Comparison of ENCODE assay signal across 14 mouse cellular contexts in genomic region chr2:148801491-148801921, GRCm38 (mm10). TPM values are rescaled to one million over a fixed set of nuclear protein-coding genes. Genes with fewer than 3 reads are reported as not detected.
DNase-seq lines count a peak whose midpoint lies in the region; ATAC-seq and TF ChIP-seq lines count a peak whose summit lies in the region.
"Had no signal": no experiment of that assay in that cellular context is flagged by ENCODE, and none has a peak within 500 bp of the region (broad histone marks: within the 10 kb centered on the region; RNA-seq: fewer than 3 reads in every experiment).

No protein-coding gene starts in this region.

- no peak for TF ChIP-seq EP300 in lung, postnatal 0 days (IDR thresholded peaks at IDR 0.05)

- TF ChIP-seq CTCF in lung, postnatal 0 days (IDR thresholded peaks at IDR 0.05), result no peak

- H3K36me3 ChIP-seq in embryonic facial prominence, embryonic 14.5 days (ENCODE audit: control insufficient read depth, insufficient read depth, low read length), result no peaks in the 10 kb centered on the region
- H3K36me3 ChIP-seq in embryonic facial prominence, embryonic 10.5 days (replicated peaks), result no peaks in the 10 kb centered on the region
- H3K36me3 ChIP-seq in lung, postnatal 0 days (ENCODE audit: insufficient read depth, low read length), result no peaks in the 10 kb centered on the region
- H3K36me3 ChIP-seq in liver, embryonic 15.5 days (replicated peaks), result no peaks in the 10 kb centered on the region
- no peaks in the 10 kb centered on the region for H3K36me3 ChIP-seq in forebrain, embryonic 13.5 days (ENCODE audit: poor library complexity, severe bottlenecking)
- H3K36me3 ChIP-seq: limb, embryonic 10.5 days; midbrain, embryonic 12.5 days; neural tube, embryonic 15.5 days had no signal

- DNase-seq in embryonic facial prominence, embryonic 14.5 days (ENCODE audit: low spot score), result peak; percentile 1
- no peak for DNase-seq in embryonic facial prominence, embryonic 10.5 days (ENCODE audit: low spot score)
- DNase-seq in lung, adult 18-20 months, result peak; percentile 6 to 33
- no peak for DNase-seq in lung, postnatal 0 days (ENCODE audit: low spot score)
- peak; percentile 2 for DNase-seq in gonadal fat pad, adult 2 months (ENCODE audit: low read depth)
- no peak for DNase-seq in left cerebral cortex, adult 18-20 months (ENCODE audit: low spot score in 2 of 2)

- no peaks in the 10 kb centered on the region for H3K4me1 ChIP-seq in embryonic facial prominence, embryonic 14.5 days (ENCODE audit: control insufficient read depth, insufficient read depth, low read length)
- no peaks in the 10 kb centered on the region for H3K4me1 ChIP-seq in embryonic facial prominence, embryonic 10.5 days
- H3K4me1 ChIP-seq in lung, postnatal 0 days (ENCODE audit: insufficient read depth, low read depth, low read length), result no peaks in the 10 kb centered on the region
- no peaks in the 10 kb centered on the region for H3K4me1 ChIP-seq in liver, embryonic 15.5 days (replicated peaks)
- H3K4me1 ChIP-seq in forebrain, embryonic 13.5 days, result no peaks in the 10 kb centered on the region
- H3K4me1 ChIP-seq: limb, embryonic 10.5 days; midbrain, embryonic 12.5 days; neural tube, embryonic 15.5 days had no signal

- no peak for ATAC-seq in embryonic facial prominence, embryonic 14.5 days (ENCODE audit: low read depth)
- no peak for ATAC-seq in lung, postnatal 0 days
- peak; percentile 63 for ATAC-seq in liver, embryonic 15.5 days (ENCODE audit: insufficient read depth)
- ATAC-seq in forebrain, embryonic 13.5 days, result no peak
- ATAC-seq: hindbrain, embryonic 16.5 days had no signal

- no peak overlapping the region for H3K4me3 ChIP-seq in embryonic facial prominence, embryonic 14.5 days (ENCODE audit: low read depth, low read length)
- H3K4me3 ChIP-seq in embryonic facial prominence, embryonic 10.5 days, result no peak overlapping the region
- no peak overlapping the region for H3K4me3 ChIP-seq in lung, postnatal 0 days (ENCODE audit: low read depth, low read length)
- H3K4me3 ChIP-seq in liver, embryonic 15.5 days (replicated peaks), result no peak overlapping the region
- H3K4me3 ChIP-seq in forebrain, embryonic 13.5 days, result no peak overlapping the region
- H3K4me3 ChIP-seq: limb, embryonic 10.5 days; midbrain, embryonic 12.5 days; neural tube, embryonic 15.5 days had no signal

- no peak overlapping the region for H3K27ac ChIP-seq in embryonic facial prominence, embryonic 14.5 days (replicated peaks; ENCODE audit: low read depth, low read length)
- no peak overlapping the region for H3K27ac ChIP-seq in embryonic facial prominence, embryonic 10.5 days (replicated peaks)
- H3K27ac ChIP-seq in lung, postnatal 0 days (ENCODE audit: low read length), result no peak overlapping the region
- H3K27ac ChIP-seq in liver, embryonic 15.5 days (replicated peaks), result no peak overlapping the region
- H3K27ac ChIP-seq in forebrain, embryonic 13.5 days, result no peak overlapping the region
- H3K27ac ChIP-seq: limb, embryonic 10.5 days; midbrain, embryonic 12.5 days; neural tube, embryonic 15.5 days had no signal

- H3K4me2 ChIP-seq in embryonic facial prominence, embryonic 14.5 days (ENCODE audit: low read depth, low read length), result no peak overlapping the region
- no peak overlapping the region for H3K4me2 ChIP-seq in lung, postnatal 0 days (replicated peaks; ENCODE audit: low read depth, low read length)
- no peak overlapping the region for H3K4me2 ChIP-seq in liver, embryonic 15.5 days
- H3K4me2 ChIP-seq in forebrain, embryonic 13.5 days, result no peak overlapping the region
- H3K4me2 ChIP-seq: midbrain, embryonic 12.5 days; neural tube, embryonic 15.5 days had no signal

- no peaks in the 10 kb centered on the region for H3K27me3 ChIP-seq in embryonic facial prominence, embryonic 14.5 days (replicated peaks; ENCODE audit: control insufficient read depth, insufficient read depth, low read length)
- H3K27me3 ChIP-seq in embryonic facial prominence, embryonic 10.5 days (replicated peaks; ENCODE audit: low read depth, poor library complexity, severe bottlenecking), result no peaks in the 10 kb centered on the region
- H3K27me3 ChIP-seq in lung, postnatal 0 days (replicated peaks; ENCODE audit: insufficient read depth, low read length), result no peaks in the 10 kb centered on the region
- H3K27me3 ChIP-seq in liver, embryonic 15.5 days, result no peaks in the 10 kb centered on the region
- no peaks in the 10 kb centered on the region for H3K27me3 ChIP-seq in forebrain, embryonic 13.5 days
- H3K27me3 ChIP-seq: midbrain, embryonic 12.5 days; neural tube, embryonic 15.5 days had no signal

- WGBS in embryonic facial prominence, embryonic 14.5 days, result 39% methylated on average over 3 of the region's 3 CpGs
- 68% methylated on average over 3 of the region's 3 CpGs for WGBS in embryonic facial prominence, embryonic 10.5 days
- WGBS in lung, postnatal 0 days, result 37% methylated on average over 3 of the region's 3 CpGs
- WGBS in liver, embryonic 15.5 days (ENCODE audit: insufficient replicate concordance), result 14% methylated on average over 3 of the region's 3 CpGs
- WGBS in forebrain, embryonic 13.5 days, result 69% methylated on average over 3 of the region's 3 CpGs

- H3K9ac ChIP-seq in embryonic facial prominence, embryonic 14.5 days (ENCODE audit: low read depth, low read length), result no peak overlapping the region
- no peak overlapping the region for H3K9ac ChIP-seq in lung, postnatal 0 days (replicated peaks; ENCODE audit: low read depth)
- no peak overlapping the region for H3K9ac ChIP-seq in liver, embryonic 15.5 days
- H3K9ac ChIP-seq in forebrain, embryonic 13.5 days, result no peak overlapping the region
- H3K9ac ChIP-seq: midbrain, embryonic 12.5 days; neural tube, embryonic 15.5 days had no signal

- no peaks in the 10 kb centered on the region for H3K9me3 ChIP-seq in embryonic facial prominence, embryonic 14.5 days (ENCODE audit: control insufficient read depth, low read length)
- H3K9me3 ChIP-seq in embryonic facial prominence, embryonic 10.5 days, result no peaks in the 10 kb centered on the region
- no peaks in the 10 kb centered on the region for H3K9me3 ChIP-seq in lung, postnatal 0 days (ENCODE audit: low read length)
- no peaks in the 10 kb centered on the region for H3K9me3 ChIP-seq in liver, embryonic 15.5 days (replicated peaks)
- no peaks in the 10 kb centered on the region for H3K9me3 ChIP-seq in forebrain, embryonic 13.5 days (replicated peaks)
- H3K9me3 ChIP-seq: limb, embryonic 10.5 days; midbrain, embryonic 12.5 days; neural tube, embryonic 15.5 days had no signal

RNA-seq across cellular contexts. Expression of gene Cst8, which starts 2.9 kb away (rescaled TPM):
- polyA plus RNA-seq in embryonic facial prominence, embryonic 14.5 days (2014; fragmentation: Nextera tagmentation; extraction: Ambion mirVana), result not detected in 2 replicates
- not detected in 2 replicates for polyA plus RNA-seq in embryonic facial prominence, embryonic 10.5 days (2016; fragmentation: Nextera tagmentation; extraction: Ambion mirVana)
- polyA plus RNA-seq in lung, postnatal 0 days (2015; fragmentation: Nextera tagmentation; extraction: Ambion mirVana), result 12.9 and 19.4 TPM in 2 replicates
- polyA plus RNA-seq in gonadal fat pad, adult 2 months (2012; rRNA removed), result 550 and 654 TPM in 2 replicates
- polyA plus RNA-seq in liver, embryonic 15.5 days (2015; fragmentation: Nextera tagmentation; extraction: Ambion mirVana), result 0.37 and 0.39 TPM in 2 replicates
- not detected for total RNA-seq in left cerebral cortex, adult 18-20 months (2021)
- polyA plus RNA-seq in forebrain, embryonic 13.5 days (2015; fragmentation: Nextera tagmentation; extraction: Ambion mirVana), result not detected in 2 replicates
- polyA plus RNA-seq: embryonic facial prominence, embryonic 11.5 days; hindbrain, embryonic 16.5 days; limb, embryonic 10.5 days; midbrain, embryonic 12.5 days; neural tube, embryonic 15.5 days had no signal

RNA-seq across cellular contexts. Expression of gene Cst12, which starts 12.3 kb away (rescaled TPM):
- polyA plus RNA-seq in embryonic facial prominence, embryonic 14.5 days (2014; fragmentation: Nextera tagmentation; extraction: Ambion mirVana), result not detected in 2 replicates
- not detected in 2 replicates for polyA plus RNA-seq in embryonic facial prominence, embryonic 10.5 days (2016; fragmentation: Nextera tagmentation; extraction: Ambion mirVana)
- polyA plus RNA-seq in lung, postnatal 0 days (2015; fragmentation: Nextera tagmentation; extraction: Ambion mirVana), result not detected in 2 replicates
- polyA plus RNA-seq in gonadal fat pad, adult 2 months (2012; rRNA removed), result 188 and 311 TPM in 2 replicates
- not detected in 2 replicates for polyA plus RNA-seq in liver, embryonic 15.5 days (2015; fragmentation: Nextera tagmentation; extraction: Ambion mirVana)
- 1 to 10 TPM; 1.4 to 4.3 TPM for total RNA-seq in left cerebral cortex, adult 18-20 months (2021)
- not detected in 2 replicates for polyA plus RNA-seq in forebrain, embryonic 13.5 days (2015; fragmentation: Nextera tagmentation; extraction: Ambion mirVana)
- polyA plus RNA-seq: embryonic facial prominence, embryonic 11.5 days; hindbrain, embryonic 16.5 days; limb, embryonic 10.5 days; midbrain, embryonic 12.5 days; neural tube, embryonic 15.5 days; stomach, embryonic 14.5 days had no signal

RNA-seq across cellular contexts. Expression of gene Cst13, which starts 18.4 kb away (rescaled TPM):
- not detected in 2 replicates for polyA plus RNA-seq in embryonic facial prominence, embryonic 14.5 days (2014; fragmentation: Nextera tagmentation; extraction: Ambion mirVana)
- not detected in 2 replicates for polyA plus RNA-seq in embryonic facial prominence, embryonic 10.5 days (2016; fragmentation: Nextera tagmentation; extraction: Ambion mirVana)
- polyA plus RNA-seq in lung, postnatal 0 days (2015; fragmentation: Nextera tagmentation; extraction: Ambion mirVana), result not detected in 2 replicates
- polyA plus RNA-seq in gonadal fat pad, adult 2 months (2012; rRNA removed), result 0.23 TPM in 1 of 2 replicates, not detected in the other
- not detected in 2 replicates for polyA plus RNA-seq in liver, embryonic 15.5 days (2015; fragmentation: Nextera tagmentation; extraction: Ambion mirVana)
- total RNA-seq in left cerebral cortex, adult 18-20 months (2021), result not detected
- not detected in 2 replicates for polyA plus RNA-seq in forebrain, embryonic 13.5 days (2015; fragmentation: Nextera tagmentation; extraction: Ambion mirVana)
- polyA plus RNA-seq: embryonic facial prominence, embryonic 11.5 days; hindbrain, embryonic 16.5 days; limb, embryonic 10.5 days; midbrain, embryonic 12.5 days; neural tube, embryonic 15.5 days; stomach, embryonic 14.5 days had no signal

RNA-seq across cellular contexts. Expression of gene 8030411F24Rik, which starts 19.7 kb away (rescaled TPM):
- polyA plus RNA-seq in embryonic facial prominence, embryonic 14.5 days (2014; fragmentation: Nextera tagmentation; extraction: Ambion mirVana), result not detected in 2 replicates
- polyA plus RNA-seq in embryonic facial prominence, embryonic 10.5 days (2016; fragmentation: Nextera tagmentation; extraction: Ambion mirVana), result not detected in 2 replicates
- not detected in 2 replicates for polyA plus RNA-seq in lung, postnatal 0 days (2015; fragmentation: Nextera tagmentation; extraction: Ambion mirVana)
- 0.60 TPM in 1 of 2 replicates, not detected in the other for polyA plus RNA-seq in gonadal fat pad, adult 2 months (2012; rRNA removed)
- polyA plus RNA-seq in liver, embryonic 15.5 days (2015; fragmentation: Nextera tagmentation; extraction: Ambion mirVana), result not detected in 2 replicates
- not detected for total RNA-seq in left cerebral cortex, adult 18-20 months (2021)
- not detected in 2 replicates for polyA plus RNA-seq in forebrain, embryonic 13.5 days (2015; fragmentation: Nextera tagmentation; extraction: Ambion mirVana)
- polyA plus RNA-seq: embryonic facial prominence, embryonic 11.5 days; hindbrain, embryonic 16.5 days; limb, embryonic 10.5 days; midbrain, embryonic 12.5 days; neural tube, embryonic 15.5 days; stomach, embryonic 14.5 days had no signal

RNA-seq across cellular contexts. Expression of gene Cst11, which starts 30.2 kb away (rescaled TPM):
- polyA plus RNA-seq in embryonic facial prominence, embryonic 14.5 days (2014; fragmentation: Nextera tagmentation; extraction: Ambion mirVana), result not detected in 2 replicates
- polyA plus RNA-seq in embryonic facial prominence, embryonic 10.5 days (2016; fragmentation: Nextera tagmentation; extraction: Ambion mirVana), result not detected in 2 replicates
- not detected in 2 replicates for polyA plus RNA-seq in lung, postnatal 0 days (2015; fragmentation: Nextera tagmentation; extraction: Ambion mirVana)
- 655 and 970 TPM in 2 replicates for polyA plus RNA-seq in gonadal fat pad, adult 2 months (2012; rRNA removed)
- polyA plus RNA-seq in liver, embryonic 15.5 days (2015; fragmentation: Nextera tagmentation; extraction: Ambion mirVana), result not detected in 2 replicates
- total RNA-seq in left cerebral cortex, adult 18-20 months (2021), result not detected
- not detected in 2 replicates for polyA plus RNA-seq in forebrain, embryonic 13.5 days (2015; fragmentation: Nextera tagmentation; extraction: Ambion mirVana)
- polyA plus RNA-seq: embryonic facial prominence, embryonic 11.5 days; hindbrain, embryonic 16.5 days; limb, embryonic 10.5 days; midbrain, embryonic 12.5 days; neural tube, embryonic 15.5 days; stomach, embryonic 14.5 days had no signal

Comparison
In these comparisons a context has a peak if more than half of its experiments do, and no peak if none do; other contexts are left out.
1. DNase-seq: peak in embryonic facial prominence, embryonic 14.5 days (single experiment), lung, adult 18-20 months (2 of 2) and gonadal fat pad, adult 2 months (single experiment); none in embryonic facial prominence, embryonic 10.5 days (single experiment), lung, postnatal 0 days (single experiment) and left cerebral cortex, adult 18-20 months (0 of 2).
2. RNA of gene Cst8, which starts 2.9 kb away (polyA plus RNA-seq): 550 to 654 TPM in gonadal fat pad, adult 2 months; 12.9 to 19.4 TPM in lung, postnatal 0 days, 0.37 to 0.39 TPM in liver, embryonic 15.5 days, not detected in embryonic facial prominence, embryonic 14.5 days, not detected in embryonic facial prominence, embryonic 10.5 days and not detected in forebrain, embryonic 13.5 days; every median in the first group is over 10 times any median in the second.
3. RNA of gene Cst12, which starts 12.3 kb away (polyA plus RNA-seq): 188 to 311 TPM in gonadal fat pad, adult 2 months; not detected in forebrain, embryonic 13.5 days, not detected in embryonic facial prominence, embryonic 14.5 days, not detected in embryonic facial prominence, embryonic 10.5 days, not detected in lung, postnatal 0 days and not detected in liver, embryonic 15.5 days; every median in the first group is over 100 times any median in the second.